Mouse (Mus musculus) liver, adult 2 months (tissue): ENCODE measurements around the gene Dclk2. TPM values are rescaled to one million over a fixed set of nuclear protein-coding genes. Genes with fewer than 3 reads are reported as not detected.
A peak's percentile ranks its signal among the peaks of the same experiment; 100 is the strongest.

Experiments
- DNase-seq: peaks from one replicate; pipeline ENCODE4 v3.0.0-alpha.2; 2011; ENCODE audit warnings: low read depth, low spot score; ENCODE audit errors: extremely low read depth
- H3K27ac ChIP-seq: fragments of 200-500 bp; replicated peaks from 2 replicates; pipeline ENCODE4 v1.5.1; 2012; ENCODE audit warnings: low read depth, mild to moderate bottlenecking, control low read depth, inconsistent platforms, low read length; ENCODE audit not compliant: insufficient read depth
- H3K27me3 ChIP-seq: fragments of 200-500 bp; 2 replicates; pipeline ENCODE4 v1.6.1; 2012; ENCODE audit warnings: mild to moderate bottlenecking, moderate library complexity, low read length, inconsistent platforms; ENCODE audit not compliant: control insufficient read depth, insufficient read depth
- H3K36me3 ChIP-seq: fragments of 200-500 bp; 2 replicates; pipeline ENCODE4 v1.6.1; 2012; ENCODE audit warnings: low read length, inconsistent platforms; ENCODE audit not compliant: control insufficient read depth, insufficient read depth
- H3K4me1 ChIP-seq: fragments of 200-500 bp; 2 replicates; pipeline ENCODE4 v1.6.1; 2011; ENCODE audit warnings: low read length; ENCODE audit not compliant: control insufficient read depth, insufficient read depth
- H3K4me3 ChIP-seq: fragments of 200-500 bp; 2 replicates; pipeline ENCODE4 v1.5.1; 2011; ENCODE audit warnings: low read depth, mild to moderate bottlenecking, control low read depth, low read length, moderate library complexity; ENCODE audit not compliant: insufficient read depth
- H3K79me2 ChIP-seq: fragments of 200-500 bp; 2 replicates; pipeline ENCODE4 v1.6.1; 2012; ENCODE audit warnings: inconsistent platforms, mild to moderate bottlenecking, low read length, moderate library complexity; ENCODE audit not compliant: control insufficient read depth, insufficient read depth
- H3K9ac ChIP-seq: fragments of 200-500 bp; 2 replicates; pipeline ENCODE4 v1.6.1; 2012; ENCODE audit warnings: low read depth, mild to moderate bottlenecking, control low read depth, inconsistent platforms, low read length
- CTCF ChIP-seq: fragments of 200-500 bp; IDR thresholded peaks from 2 replicates; pipeline ENCODE4 v1.5.1; 2011; ENCODE audit warnings: low read depth, low read length, control low read depth
- POLR2A ChIP-seq: fragments of 200-500 bp; IDR thresholded peaks from 2 replicates; pipeline ENCODE4 v1.6.1; 2011; ENCODE audit warnings: low read length, control low read depth; ENCODE audit not compliant: insufficient read depth; ENCODE audit errors: extremely low read depth
- WGBS: fragments of 180-500 bp; shearing (Covaris S2); methylation state at CpG from one replicate; pipeline ENCODE4 v1.1.7; 2018; 5-methylcytosine and 5-hydroxymethylcytosine counted together
- polyA plus RNA-seq: library from polyadenylated mRNA; depleted of rRNA; stranded (reverse); fragments of >200 nt; gene quantifications from 2 replicates; pipeline ENCODE4 v1.2.3, GENCODE M21; 2012
- total RNA-seq: library from RNA; depleted of rRNA; stranded (reverse); fragments of >200 nt; gene quantifications from 2 replicates; pipeline ENCODE4 v1.2.3, GENCODE M21; 2014

Gene Dclk2
- total and polyA plus RNA-seq, 2 experiments, result 0.28 to 0.87 TPM

- 37% methylated on average over 3 of the region's 3 CpGs for WGBS
- no peaks in the 10 kb centered on the region for H3K36me3 ChIP-seq
- H3K27me3 ChIP-seq, result no peaks in the 10 kb centered on the region
- DNase-seq, result peak; percentile 56
- no peaks in the 10 kb centered on the region for H3K79me2 ChIP-seq
- H3K4me1 ChIP-seq, result peaks cover 3% of the 10 kb centered on the region; the same call in 1 of the 2 replicates
- H3K9ac ChIP-seq, result no peak overlapping the region
- no peak for TF ChIP-seq CTCF
- no peak for TF ChIP-seq POLR2A
- H3K27ac ChIP-seq, result no peak overlapping the region
- no peak overlapping the region for H3K4me3 ChIP-seq
These were observed 99.3 kb downstream of the Dclk2 start for GRCm38 (mm10) chr3:86821383-86821782.

- TF ChIP-seq POLR2A (no peak), CTCF (no peak)
- Histone ChIP-seq H3K79me2 (no peaks in the 10 kb centered on the region), H3K9ac (no peak overlapping the region), H3K27me3 (no peaks in the 10 kb centered on the region), H3K4me3 (no peak overlapping the region), H3K4me1 (peaks cover 3% of the 10 kb centered on the region; the same call in 1 of the 2 replicates), H3K27ac (no peak overlapping the region), H3K36me3 (no peaks in the 10 kb centered on the region)
- no peak for DNase-seq
- WGBS, result 34% methylated on average over 10 of the region's 10 CpGs
These were observed 100.3 kb downstream of the Dclk2 start for GRCm38 (mm10) chr3:86820344-86820743.

- no peak for DNase-seq
- no peaks in the 10 kb centered on the region for H3K79me2 ChIP-seq
- no peak overlapping the region for H3K4me3 ChIP-seq
- WGBS, result 98% methylated on average over 6 of the region's 6 CpGs
- H3K27me3 ChIP-seq, result no peaks in the 10 kb centered on the region
- no peaks in the 10 kb centered on the region for H3K36me3 ChIP-seq
- H3K9ac ChIP-seq, result no peak overlapping the region
- peaks cover 3% of the 10 kb centered on the region; the same call in 1 of the 2 replicates for H3K4me1 ChIP-seq
- H3K27ac ChIP-seq, result no peak overlapping the region
- TF ChIP-seq POLR2A (no peak), CTCF (no peak)
These were observed 101.3 kb downstream of the Dclk2 start for GRCm38 (mm10) chr3:86819372-86819771.

GRCm38 (mm10) chr3:86818001-86818585 is 102.6 kb downstream of the Dclk2 start:
- H3K27ac ChIP-seq, result no peak overlapping the region
- no peak overlapping the region for H3K4me3 ChIP-seq
- 89% methylated on average over 13 of the region's 13 CpGs for WGBS
- no peaks in the 10 kb centered on the region for H3K27me3 ChIP-seq
- H3K4me1 ChIP-seq, result peaks cover 3% of the 10 kb centered on the region; the same call in 1 of the 2 replicates
- no peak overlapping the region for H3K9ac ChIP-seq
- TF ChIP-seq POLR2A (no peak), CTCF (no peak)
- H3K36me3 ChIP-seq, result no peaks in the 10 kb centered on the region
- DNase-seq, result no peak
- H3K79me2 ChIP-seq, result no peaks in the 10 kb centered on the region

- peak; percentile 81 for DNase-seq
- 2% methylated on average over 3 of the region's 3 CpGs for WGBS
- no peaks in the 10 kb centered on the region for H3K36me3 ChIP-seq
These were observed 108.0 kb downstream of the Dclk2 start for GRCm38 (mm10) chr3:86812689-86813088.

GRCm38 (mm10) chr3:86810908-86811307 is 109.7 kb downstream of the Dclk2 start:
- DNase-seq, result no peak
- WGBS, result 94% methylated on average over 5 of the region's 5 CpGs

More at GRCm38 (mm10) chr3:86812689-86813088, 108.0 kb downstream of the Dclk2 start:
- Histone ChIP-seq H3K79me2 (no peaks in the 10 kb centered on the region), H3K9ac (no peak overlapping the region), H3K27ac (no peak overlapping the region), H3K27me3 (no peaks in the 10 kb centered on the region), H3K4me3 (no peak overlapping the region), H3K4me1 (no peaks in the 10 kb centered on the region)
- TF ChIP-seq POLR2A (no peak), CTCF (peak; percentile 98)

More at GRCm38 (mm10) chr3:86810908-86811307, 109.7 kb downstream of the Dclk2 start:
- H3K36me3 ChIP-seq, result no peaks in the 10 kb centered on the region
- H3K9ac ChIP-seq, result no peak overlapping the region
- TF ChIP-seq POLR2A (no peak), CTCF (no peak)
- H3K4me1 ChIP-seq, result no peaks in the 10 kb centered on the region
- H3K4me3 ChIP-seq, result no peak overlapping the region
- H3K27me3 ChIP-seq, result no peaks in the 10 kb centered on the region
- H3K79me2 ChIP-seq, result no peaks in the 10 kb centered on the region
- no peak overlapping the region for H3K27ac ChIP-seq
